Mouse (Mus musculus): ENCODE results near the gene Dph6. TPM values are rescaled to one million over a fixed set of nuclear protein-coding genes. Genes with fewer than 3 reads are reported as not detected.

Dph6 gene
- 13.4 TPM in 2 replicates for polyA plus RNA-seq (2021; fragmentation: Nextera tagmentation)
- long read RNA-seq, experiment 1, partial matches to known transcripts: 0 of 7 reads
- long read RNA-seq, experiment 1, other reads (novel, unspliced or antisense): 2 of 7 reads
- long read RNA-seq, experiment 2, transcript Dph6-201 (8 exons, 2,632 nt): minor isoform, 11 of 39 reads
- long read RNA-seq, experiment 2, transcript Dph6-203 (9 exons, 2,734 nt): major isoform, 20 of 39 reads
- long read RNA-seq, experiment 2, partial matches to known transcripts: 2 of 39 reads
- long read RNA-seq, experiment 2, other reads (novel, unspliced or antisense): 2 of 39 reads

GRCm38 (mm10) chr2:114654365-114655239, at the start of gene Dph6:
Dph6 (minus strand) TSS chr2:114654964.

